Comparison of ENCODE assay signal across 7 mouse cellular contexts in genomic region chr2:30600291-30600690, GRCm38 (mm10). TPM values are rescaled to one million over a fixed set of nuclear protein-coding genes. Genes with fewer than 3 reads are reported as not detected.
DNase-seq lines count a peak whose midpoint lies in the region; ATAC-seq lines count a peak whose summit lies in the region.

No protein-coding gene starts in this region.

- no peaks in the 10 kb centered on the region for H3K36me3 ChIP-seq in heart, embryonic 11.5 days (ENCODE audit: control insufficient read depth, insufficient read depth, low read length)
- no peaks in the 10 kb centered on the region for H3K36me3 ChIP-seq in lung, embryonic 16.5 days (ENCODE audit: control insufficient read depth, insufficient read depth, low read length)

- WGBS in heart, embryonic 11.5 days (ENCODE audit: insufficient replicate concordance), result 7% methylated on average over 9 of the region's 9 CpGs
- 7% methylated on average over 9 of the region's 9 CpGs for WGBS in lung, embryonic 16.5 days

- H3K9ac ChIP-seq in heart, embryonic 11.5 days (ENCODE audit: low read depth, low read length), result peak overlapping the region; percentile 63
- H3K9ac ChIP-seq in lung, embryonic 16.5 days (ENCODE audit: low read length), result peak overlapping the region; percentile 60

- ATAC-seq in heart, embryonic 11.5 days (replicated peaks; ENCODE audit: insufficient number of reproducible peaks, low FRiP score, low TSS enrichment), result no peak
- no peak for ATAC-seq in lung, embryonic 16.5 days (ENCODE audit: low read depth)

- no peaks in the 10 kb centered on the region for H3K9me3 ChIP-seq in heart, embryonic 11.5 days (replicated peaks; ENCODE audit: control insufficient read depth, low read length)
- no peaks in the 10 kb centered on the region for H3K9me3 ChIP-seq in lung, embryonic 16.5 days (ENCODE audit: control insufficient read depth, low read length)

- H3K4me2 ChIP-seq in heart, embryonic 11.5 days, result peak overlapping the region; percentile 60
- H3K4me2 ChIP-seq in lung, embryonic 16.5 days (ENCODE audit: low read depth, low read length), result peak overlapping the region; percentile 44

- peak overlapping the region; percentile 88 for H3K27ac ChIP-seq in heart, embryonic 11.5 days (ENCODE audit: low read depth, low read length)
- H3K27ac ChIP-seq in lung, embryonic 16.5 days (ENCODE audit: low read length), result peak overlapping the region; percentile 87

- H3K4me3 ChIP-seq in heart, embryonic 11.5 days (ENCODE audit: low read depth, low read length), result peak overlapping the region; percentile 25; the same call in 1 of the 2 replicates
- H3K4me3 ChIP-seq in lung, embryonic 16.5 days (ENCODE audit: low read length), result no peak overlapping the region

- no peaks in the 10 kb centered on the region for H3K27me3 ChIP-seq in heart, embryonic 11.5 days (ENCODE audit: control insufficient read depth, insufficient read depth, low read length)
- H3K27me3 ChIP-seq in lung, embryonic 16.5 days (ENCODE audit: control insufficient read depth, insufficient read depth, low read depth, low read length), result no peaks in the 10 kb centered on the region

- peak; percentile 52 for DNase-seq in MN1 (ENCODE audit: low spot score)
- peak; percentile 67 for DNase-seq in adrenal gland, postnatal 25 days
- DNase-seq in kidney, adult 9 months, result peak; percentile 66
- DNase-seq in left cerebral cortex, adult 8-10 months (ENCODE audit: low spot score in 2 of 2), result no peak
- DNase-seq in left cerebral cortex, adult 18-20 months (ENCODE audit: low spot score in 2 of 2), result no peak

- peaks cover 45% of the 10 kb centered on the region for H3K4me1 ChIP-seq in heart, embryonic 11.5 days (ENCODE audit: control insufficient read depth, insufficient read depth, low read length)
- H3K4me1 ChIP-seq in lung, embryonic 16.5 days (replicated peaks; ENCODE audit: control insufficient read depth, insufficient read depth, low read length), result peaks cover 38% of the 10 kb centered on the region

RNA-seq across cellular contexts. Expression of gene Cstad, which starts 5.5 kb away (rescaled TPM):
- total RNA-seq in adrenal gland, postnatal 25 days (2021), result 1.6 and 4.4 TPM in 2 replicates
- 1.7 and 2.4 TPM in 2 replicates for polyA plus RNA-seq in heart, embryonic 11.5 days (2014; fragmentation: Nextera tagmentation; extraction: Ambion mirVana)
- 0.69 and 1.6 TPM in 2 replicates for polyA plus RNA-seq in lung, embryonic 16.5 days (2015; fragmentation: Nextera tagmentation; extraction: Ambion mirVana)
- total RNA-seq in left cerebral cortex, adult 8-10 months (2022), result 1 to 10 TPM; 6.1 to 8.8 (median 8.0) TPM
- 1 to 10 TPM; 3.1 to 4.0 TPM for total RNA-seq in left cerebral cortex, adult 18-20 months (2021)

Comparison
In these comparisons a context has a peak if more than half of its experiments do, and no peak if none do; other contexts are left out.
1. DNase-seq: peak in MN1 (single experiment), adrenal gland, postnatal 25 days (single experiment) and kidney, adult 9 months (single experiment); none in left cerebral cortex, adult 8-10 months (0 of 2) and left cerebral cortex, adult 18-20 months (0 of 2).